Mouse (Mus musculus) T-helper 2 cell (primary cell): ENCODE results near the gene Shkbp1.

Source experiments
- in situ Hi-C: fragments of 300-600 bp; cut with MboI, MseI; formaldehyde crosslinking; loops from one replicate; pipeline ENCODE4 v1.15.1; 2025; ENCODE audit warnings: high pct_unique_total_duplicates

The Shkbp1 gene

DNA sequence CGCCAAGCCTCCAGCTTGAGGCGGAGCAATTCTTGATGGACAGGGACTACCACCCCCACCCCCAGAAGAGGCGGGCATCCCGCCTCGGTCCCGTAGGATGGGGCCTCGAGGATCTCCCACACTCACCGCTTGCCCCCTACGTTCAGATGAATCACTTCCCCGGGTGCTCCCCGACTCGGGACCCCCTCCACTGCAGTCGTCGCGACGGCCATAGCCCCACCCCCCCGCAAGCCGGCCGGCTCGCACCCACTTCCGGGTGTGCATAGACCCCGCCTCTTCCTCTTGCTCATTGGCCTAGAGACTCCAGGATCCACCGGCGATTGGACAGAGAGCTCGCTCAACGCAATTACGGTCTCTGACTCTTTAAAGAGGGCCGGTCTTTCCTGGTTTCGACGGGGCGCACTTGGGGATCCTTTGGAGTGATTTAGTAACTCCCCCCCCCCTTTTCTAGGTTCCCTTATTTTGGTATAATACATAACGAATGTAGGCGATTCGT is at the start of gene Shkbp1:
Gene Shkbp1 (minus strand): TSS at position 275 of the 496 bp plus-strand sequence.
- in situ Hi-C loops, result no loop called here

DNA sequence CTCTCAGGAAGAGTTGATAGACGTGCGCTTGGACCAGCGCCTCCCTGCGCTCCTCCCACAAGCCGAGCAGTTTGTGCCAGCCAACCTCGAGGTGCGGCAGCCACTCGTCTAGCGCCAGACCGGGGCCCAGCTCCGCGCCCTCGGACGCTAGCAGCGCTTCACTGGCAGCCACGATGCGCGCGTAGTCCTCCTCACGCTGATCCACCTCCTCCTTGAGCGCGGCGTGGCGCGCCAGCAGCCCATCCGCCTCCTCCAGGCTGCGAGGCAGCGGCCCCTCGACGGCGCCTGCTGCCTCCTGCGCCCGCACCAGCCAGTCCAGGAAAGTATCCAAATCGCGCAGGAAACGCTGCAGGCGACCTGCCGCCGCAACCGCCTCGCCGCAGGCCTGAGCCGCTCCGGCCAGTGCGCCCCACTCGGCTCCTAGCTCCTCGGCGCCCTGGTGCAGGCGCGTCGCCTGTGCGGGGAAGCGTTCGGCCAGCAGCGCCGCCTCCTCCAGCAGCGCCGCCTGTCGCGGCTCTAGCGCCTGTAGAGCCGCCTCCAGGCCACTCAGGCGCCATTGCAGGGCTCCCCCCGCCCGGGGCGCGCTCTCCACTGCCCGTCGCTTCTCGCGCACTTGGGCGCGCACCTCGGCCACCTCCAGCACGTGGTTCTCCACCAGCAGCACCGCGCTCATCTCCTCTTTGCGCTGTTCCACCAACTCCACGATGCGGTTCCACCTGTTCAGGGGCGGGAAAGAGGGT is 48.6 kb upstream of the Shkbp1 start:
- in situ Hi-C loops, result no loop called here

DNA sequence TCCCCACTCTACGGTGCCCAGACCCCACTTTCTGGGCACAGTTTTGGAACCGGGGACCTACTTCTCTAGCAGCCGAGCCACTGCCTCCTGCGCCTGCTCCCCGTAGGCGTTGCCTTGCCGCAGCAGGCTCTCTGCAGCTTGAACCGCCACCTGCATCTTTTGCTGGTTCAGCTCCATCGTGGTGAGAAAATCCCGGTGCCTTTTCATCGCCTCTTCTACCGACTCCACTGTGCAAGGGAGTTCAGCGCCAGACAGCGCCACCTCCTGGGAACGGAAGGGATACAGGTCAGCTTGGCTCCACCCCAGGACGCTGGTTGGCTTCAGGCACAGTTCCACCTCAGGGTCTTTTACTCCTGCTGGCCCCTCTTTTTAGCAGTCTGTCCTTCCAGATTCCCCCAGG is 46.9 kb upstream of the Shkbp1 start:
- in situ Hi-C loops, result no loop called here

DNA sequence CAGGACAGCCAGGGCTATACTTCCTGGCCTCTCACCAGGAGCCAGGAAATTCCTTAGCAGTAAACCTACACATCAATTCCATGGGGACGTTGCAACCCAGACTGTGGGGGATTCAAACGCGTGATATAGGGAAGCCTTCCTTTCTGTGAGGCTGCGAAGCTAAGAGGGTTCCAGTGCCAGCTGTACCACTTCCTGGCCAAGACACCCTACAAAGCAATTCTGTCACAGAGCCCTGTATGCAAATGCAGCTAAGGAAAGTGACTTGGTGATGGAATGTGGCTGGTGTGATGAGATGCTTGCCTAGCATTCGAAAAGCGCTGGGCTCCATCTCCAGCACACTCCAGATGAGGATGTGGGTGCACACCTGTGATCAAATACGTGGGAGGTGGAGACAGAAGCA is 44.7 kb upstream of the Shkbp1 start:
- in situ Hi-C loops, result no loop called here

DNA sequence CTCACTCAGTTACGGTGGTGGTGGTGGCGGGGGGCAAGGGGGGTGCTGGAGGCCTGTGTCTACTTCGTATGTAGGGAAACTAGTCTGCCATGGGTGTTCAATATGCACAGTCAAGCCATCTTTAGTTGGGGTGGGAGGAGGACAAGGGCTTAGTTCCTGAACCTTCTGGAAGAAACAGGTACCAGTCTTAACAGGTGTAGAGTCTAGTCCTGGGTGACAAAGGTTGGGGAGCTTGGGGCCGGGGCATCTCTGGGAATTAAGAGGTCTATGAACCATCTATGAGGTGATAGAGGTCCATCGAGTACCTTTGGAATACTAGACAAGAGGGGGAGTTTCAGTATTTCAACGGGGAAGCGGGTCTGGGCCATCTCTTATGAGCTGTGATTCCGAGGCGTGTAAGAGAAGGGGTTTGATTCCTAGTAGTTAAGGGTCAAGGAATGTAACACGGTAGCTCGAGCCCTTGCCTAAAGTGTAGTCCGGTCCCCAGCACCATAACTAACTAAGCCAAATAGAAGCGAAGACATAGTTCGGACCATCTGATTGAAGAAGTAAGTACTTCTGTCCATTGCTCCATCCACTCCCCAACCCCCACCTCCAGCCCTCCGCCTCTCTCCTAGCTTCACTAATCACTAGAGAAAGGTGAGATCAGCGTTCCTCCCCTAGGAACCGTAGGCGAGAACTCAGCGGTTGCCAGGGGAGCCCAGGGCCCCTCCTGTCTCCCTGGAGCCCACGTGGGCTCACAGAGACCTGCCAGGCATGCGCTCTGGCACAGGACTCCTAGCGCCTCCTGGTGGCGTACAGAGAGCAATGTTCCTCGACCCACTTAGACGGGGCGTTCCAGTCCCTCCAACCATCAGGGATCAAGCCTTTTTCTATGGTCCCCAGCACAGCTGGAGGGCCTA is 41.5 kb upstream of the Shkbp1 start:
- in situ Hi-C loops, result loop anchor here (10.0 kb wide), 1 partner anchor 62 kb away; the partner anchor contains the start of gene Ltbp4

DNA sequence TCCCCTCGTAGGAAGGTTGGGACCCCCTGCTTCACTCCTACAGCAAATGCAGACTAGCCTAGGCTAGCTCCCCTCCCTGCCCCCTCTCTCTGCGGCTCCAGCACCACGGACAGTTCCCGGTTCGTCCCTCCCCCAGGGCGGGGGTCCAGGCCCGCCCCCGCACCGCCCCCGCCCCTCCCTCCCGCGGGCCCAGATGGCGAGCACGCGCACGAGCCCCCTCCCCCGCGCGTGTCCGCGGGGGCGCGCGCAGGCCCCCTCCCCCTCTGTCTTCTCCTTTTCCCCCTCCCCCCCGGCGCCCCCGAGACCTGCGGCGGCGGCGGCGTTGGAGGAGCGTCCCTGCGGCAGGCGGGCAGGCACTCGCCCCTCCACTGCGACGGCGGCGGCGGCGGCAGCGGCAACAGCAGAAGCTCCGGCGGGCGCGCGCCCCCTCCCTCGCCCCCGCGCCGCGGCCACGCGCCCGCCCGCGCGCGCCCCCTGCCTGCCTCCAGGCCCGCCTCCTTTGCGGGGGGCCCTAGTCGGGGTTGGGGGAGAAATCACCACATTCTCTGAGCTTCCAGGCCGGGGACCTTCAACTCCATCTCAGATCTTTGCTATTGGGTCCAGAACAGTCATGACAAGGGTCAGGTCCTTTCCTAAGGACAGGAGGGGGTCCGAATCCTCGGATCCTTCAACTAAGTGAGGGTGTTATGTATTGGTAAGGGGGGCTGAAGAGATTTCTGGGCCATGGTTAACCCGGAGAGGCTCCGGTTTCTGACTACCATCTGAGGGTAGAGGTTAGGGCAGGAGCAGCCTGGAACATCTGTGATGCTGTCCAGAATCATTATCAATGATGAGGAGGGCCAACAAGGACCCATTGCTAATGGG is 40.6 kb upstream of the Shkbp1 start:
- in situ Hi-C loops, result loop anchor here (10.0 kb wide), 1 partner anchor 62 kb away; the partner anchor contains the start of gene Ltbp4

DNA sequence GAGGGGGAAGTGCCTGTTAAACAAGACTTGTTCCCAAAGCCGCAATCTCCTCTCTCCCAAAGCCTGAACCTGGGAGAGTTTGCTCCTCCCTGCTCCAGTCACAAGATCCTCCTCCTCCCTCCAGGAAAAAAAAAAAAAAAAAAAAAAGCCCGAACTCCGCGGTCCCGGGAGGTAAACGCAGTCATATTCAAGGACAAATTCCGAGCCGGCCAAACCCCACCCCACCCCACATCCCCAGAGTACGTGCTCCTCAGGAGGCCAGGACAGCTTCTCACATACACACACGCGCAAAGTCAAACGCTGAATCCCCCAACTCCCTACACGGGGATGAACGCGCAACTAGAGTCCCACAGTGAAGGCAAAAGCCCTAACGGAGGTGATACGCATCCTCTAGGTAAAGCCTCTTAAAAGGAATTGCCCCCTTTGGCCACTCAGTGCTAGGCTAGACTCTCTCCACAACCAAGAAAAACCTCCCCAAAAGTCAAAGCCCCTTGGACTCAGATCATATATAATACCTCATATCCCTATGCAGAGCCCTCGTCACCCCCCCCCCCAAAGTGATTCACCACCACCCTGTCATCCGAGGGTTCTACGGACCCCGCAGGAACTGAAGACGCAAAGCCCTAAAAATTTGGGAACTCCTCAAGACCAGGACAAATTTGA is 39.8 kb upstream of the Shkbp1 start:
- in situ Hi-C loops, result loop anchor here (10.0 kb wide), 1 partner anchor 61 kb away; the partner anchor contains the start of gene Ltbp4

DNA sequence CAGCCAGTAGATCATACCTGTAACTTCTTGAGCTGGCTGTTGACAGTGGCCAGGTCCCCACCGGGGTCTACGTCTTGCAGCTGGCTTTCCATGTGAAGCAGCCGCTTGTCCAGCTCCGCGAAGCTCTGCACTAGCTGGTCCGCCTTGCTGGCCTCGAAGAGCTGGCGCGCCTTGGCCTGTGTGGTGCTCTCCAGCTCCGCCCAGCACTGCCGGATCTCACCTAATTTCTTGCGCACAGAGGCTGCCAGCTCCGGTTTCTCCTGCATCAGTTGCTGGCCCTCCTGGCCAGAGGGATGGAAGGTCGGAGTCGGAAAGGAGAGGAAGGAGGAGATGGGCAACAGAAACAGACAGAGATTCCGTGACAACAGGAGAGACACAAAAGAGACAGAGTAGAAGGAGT is 35.6 kb upstream of the Shkbp1 start:
- in situ Hi-C loops, result loop anchor here (10.0 kb wide), 1 partner anchor 57 kb away; the partner anchor contains the start of gene Ltbp4

DNA sequence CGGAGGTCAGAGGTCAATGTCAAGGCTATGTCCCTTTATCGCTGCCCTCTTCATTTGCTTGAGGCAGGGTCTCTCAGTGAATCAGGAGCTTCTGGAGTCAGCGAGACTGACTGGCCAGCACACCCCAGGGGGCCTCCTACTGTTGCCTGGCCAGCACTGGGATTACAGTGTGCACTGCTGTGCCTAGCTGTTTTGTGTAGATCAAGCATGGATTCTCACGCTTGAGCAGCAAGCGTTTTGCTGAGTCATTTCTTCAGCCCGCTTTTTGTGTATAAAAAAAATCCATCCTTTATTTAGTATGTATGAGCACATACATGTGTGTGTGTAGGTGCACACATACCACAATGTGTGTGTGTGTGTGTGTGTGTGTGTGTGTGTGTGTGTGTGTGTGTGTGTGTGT is 33.4 kb upstream of the Shkbp1 start:
- in situ Hi-C loops, result no loop called here

DNA sequence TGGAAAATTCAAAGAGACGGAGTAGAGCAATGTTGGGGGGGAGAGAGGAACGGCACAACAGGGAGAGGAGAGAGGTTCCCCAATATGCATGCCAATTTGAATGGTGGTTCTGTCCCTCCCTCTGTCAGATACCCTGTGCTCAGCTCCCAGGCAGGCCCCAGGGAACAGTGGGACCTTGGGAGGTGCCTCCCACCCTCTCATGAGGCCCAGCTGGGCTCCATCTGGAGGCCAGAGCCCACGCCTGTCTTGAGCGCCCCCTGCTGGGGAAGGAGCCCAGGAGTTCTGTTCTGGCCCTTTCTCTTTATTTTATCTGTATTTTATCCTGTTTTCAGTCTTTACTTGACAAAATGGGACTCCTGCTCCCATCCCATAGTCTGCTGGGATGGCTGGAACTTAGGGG is 28.9 kb upstream of the Shkbp1 start:
- in situ Hi-C loops, result no loop called here

DNA sequence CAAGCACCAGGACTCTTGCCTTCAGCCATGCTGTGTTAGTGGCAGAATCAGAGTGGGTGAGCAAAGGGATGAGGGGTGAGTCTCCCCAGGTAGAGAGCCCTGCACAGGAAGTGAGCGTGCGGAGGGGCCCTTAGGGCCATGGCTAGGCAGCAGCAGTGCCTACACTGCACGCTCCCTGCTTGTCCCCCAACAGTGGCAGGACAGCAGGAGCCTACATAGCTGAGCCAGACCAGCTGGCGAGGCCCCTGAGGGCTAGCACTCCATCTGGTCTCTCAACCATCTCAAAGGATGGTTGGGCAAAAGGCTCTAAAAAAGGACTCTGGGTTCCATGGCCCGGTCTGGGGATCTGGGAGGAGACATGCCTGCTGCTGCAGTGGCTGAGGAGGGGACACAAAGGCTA is 28.3 kb upstream of the Shkbp1 start:
- in situ Hi-C loops, result no loop called here

DNA sequence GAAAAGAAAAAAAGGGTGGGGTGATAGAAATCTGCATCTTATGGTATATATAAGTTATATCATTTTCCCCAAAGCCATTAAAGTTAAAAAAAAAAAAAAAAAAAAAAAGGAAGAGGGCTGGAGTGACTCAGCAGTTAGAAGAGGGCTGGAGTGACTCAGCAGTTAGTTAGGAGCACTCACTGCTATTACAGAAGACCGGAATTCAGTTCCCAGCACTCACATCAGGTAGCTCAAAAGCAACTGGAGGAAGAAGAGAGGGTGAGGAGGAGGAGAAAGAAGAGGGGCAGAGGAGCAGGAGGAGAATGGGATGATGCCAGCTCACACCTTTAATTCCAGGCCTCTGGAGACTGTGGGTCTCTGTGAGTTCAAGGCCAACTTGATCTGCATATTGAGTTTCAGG is 27.4 kb upstream of the Shkbp1 start:
- in situ Hi-C loops, result no loop called here

DNA sequence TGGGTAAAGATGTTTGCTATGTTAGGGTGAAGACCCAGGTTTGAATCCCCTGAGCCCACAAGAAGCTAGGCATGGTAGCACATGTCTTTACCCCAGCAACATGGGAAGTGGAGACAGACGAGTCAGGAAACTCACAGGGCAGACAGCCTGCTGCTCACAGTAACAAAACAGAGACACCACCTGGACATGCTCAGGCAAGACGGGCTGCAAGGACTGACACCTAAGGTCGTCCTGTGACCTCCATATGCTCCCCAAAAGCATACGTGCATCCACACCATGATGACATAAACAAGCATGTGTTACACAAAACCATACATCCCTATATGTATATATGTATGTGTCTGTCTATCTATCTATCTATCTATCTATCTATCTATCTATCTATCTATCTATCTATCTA is 25.7 kb upstream of the Shkbp1 start:
- in situ Hi-C loops, result no loop called here

DNA sequence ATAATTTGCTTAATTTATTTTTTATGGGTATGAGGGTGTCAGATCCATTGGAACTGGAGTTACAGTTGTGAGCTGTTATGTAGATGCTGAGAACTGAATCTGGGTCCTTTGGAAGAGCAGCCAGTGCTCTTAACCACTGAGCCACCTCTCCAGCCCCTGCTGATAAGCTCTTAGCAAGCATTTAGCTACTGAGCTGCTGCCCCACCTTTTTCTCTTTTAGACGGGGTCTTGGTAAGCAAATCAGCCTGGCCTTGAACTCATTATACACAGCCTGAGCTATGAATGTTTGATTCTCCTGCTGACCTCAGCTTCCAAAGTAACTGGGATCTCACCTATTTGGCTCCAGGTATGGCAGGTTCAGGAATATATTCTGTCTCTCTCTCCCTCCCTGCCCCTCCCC is 25.2 kb upstream of the Shkbp1 start:
- in situ Hi-C loops, result no loop called here

DNA sequence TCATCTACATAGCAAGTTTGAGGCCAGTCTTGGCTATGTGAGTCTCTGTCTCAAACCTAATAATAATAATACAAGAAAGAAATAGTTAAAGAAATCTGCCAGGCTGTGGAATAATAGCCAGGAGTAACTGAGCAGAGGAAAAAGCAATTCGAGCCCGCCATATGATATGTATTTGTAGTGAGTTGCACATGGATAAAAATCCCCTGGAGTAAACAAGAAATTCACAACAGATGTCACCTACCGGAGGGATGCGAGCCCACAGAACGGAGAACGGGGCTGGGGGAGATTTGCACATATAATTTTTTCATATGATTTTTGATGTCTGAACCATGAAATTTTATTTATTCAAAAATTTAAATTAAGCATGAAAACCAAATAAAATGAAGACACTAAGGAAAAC is 24.0 kb upstream of the Shkbp1 start:
- in situ Hi-C loops, result no loop called here

DNA sequence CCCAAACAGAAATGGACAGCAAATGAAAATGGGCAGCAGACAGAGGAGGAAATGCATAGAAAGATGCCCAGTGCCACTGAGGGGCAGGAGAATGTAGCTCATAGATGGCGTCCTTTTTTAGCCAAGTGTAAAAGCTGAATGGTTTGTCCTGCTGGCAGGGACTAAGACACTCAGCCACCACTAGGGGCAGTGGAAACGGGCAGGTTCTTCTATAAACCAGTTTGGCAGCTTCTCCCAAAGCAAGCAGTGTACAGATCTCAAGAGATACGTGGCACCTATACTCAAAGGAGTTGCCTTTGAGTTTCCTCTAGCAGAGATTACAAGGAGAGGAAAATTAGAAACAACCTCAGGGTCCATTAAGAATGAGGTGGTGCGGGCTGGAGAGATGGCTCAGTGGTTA is 22.6 kb upstream of the Shkbp1 start:
- in situ Hi-C loops, result no loop called here

DNA sequence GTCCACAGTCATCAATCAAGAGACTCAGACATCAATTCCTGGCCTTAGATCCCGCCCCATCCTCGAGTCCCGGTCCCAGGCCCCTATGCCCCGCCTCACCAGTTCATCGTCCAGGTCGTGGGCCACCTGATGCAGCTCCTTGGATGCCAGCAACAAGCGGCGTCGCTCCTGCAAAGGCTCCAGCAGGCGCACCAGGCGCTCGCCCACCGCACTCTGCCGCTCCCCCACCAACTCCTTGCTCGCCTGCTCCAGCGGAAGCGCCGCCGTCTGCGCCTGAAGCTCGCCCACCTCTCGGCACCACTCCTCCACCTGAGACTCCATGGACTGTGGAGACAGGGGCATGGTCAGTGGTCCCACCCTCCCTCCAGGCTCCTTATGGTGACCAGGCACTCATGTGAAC is 19.5 kb upstream of the Shkbp1 start:
- in situ Hi-C loops, result no loop called here

DNA sequence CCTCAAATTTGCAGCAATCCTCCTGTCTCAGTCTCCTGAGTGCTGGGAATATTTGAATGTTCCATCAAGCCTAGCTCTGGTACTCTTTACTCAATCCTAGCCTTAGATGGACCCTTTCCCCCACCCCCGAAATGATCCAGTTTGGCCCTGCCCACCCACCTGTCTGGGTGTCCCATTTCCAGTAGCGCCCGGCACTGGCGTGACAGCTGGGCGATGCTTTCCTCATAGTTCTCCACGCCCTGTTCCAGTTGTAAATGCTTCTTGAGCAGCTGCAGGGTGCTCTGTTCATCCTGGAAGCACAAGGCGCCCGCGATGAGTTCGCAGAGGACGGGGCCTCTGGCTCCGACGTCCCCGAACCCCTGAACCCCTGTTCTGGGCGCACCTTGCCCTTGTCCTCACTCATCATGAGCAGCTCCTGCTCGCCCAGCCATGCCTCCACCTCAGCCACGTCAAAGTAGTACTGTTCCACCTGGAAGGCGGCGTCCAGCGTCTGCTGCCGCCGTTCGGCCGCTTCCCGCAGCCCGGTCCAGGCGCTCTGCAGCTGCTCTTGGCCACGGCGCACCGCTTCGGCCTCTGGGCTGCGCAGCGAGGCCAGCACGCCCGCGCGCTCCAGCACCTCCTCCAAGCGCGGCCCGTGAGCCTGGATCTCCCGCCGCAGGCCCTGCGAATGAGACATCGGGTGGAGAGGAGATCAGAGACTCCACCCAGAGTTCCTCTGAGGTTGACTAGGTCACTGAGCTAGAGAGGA is 16.1 kb upstream of the Shkbp1 start:
- in situ Hi-C loops, result no loop called here

DNA sequence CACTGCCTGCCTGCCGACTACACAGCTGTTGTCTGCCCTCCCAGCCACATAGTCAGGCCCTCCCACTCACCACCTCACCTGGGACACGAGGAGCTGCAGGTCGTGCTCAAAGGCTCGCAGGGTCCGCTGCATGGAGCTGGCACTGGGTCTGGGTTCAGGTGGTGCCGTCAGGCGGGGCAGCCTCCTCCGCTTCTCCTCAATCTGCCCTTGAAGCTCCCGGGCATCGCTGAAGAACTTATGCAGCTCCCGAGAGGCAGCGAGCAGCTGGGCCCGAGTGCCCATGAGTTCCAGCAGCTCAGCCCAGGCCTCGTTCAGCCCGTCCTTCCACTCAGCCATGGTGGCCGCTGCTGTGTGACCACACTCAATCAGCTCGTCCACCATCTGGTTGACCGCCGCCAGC is 13.3 kb upstream of the Shkbp1 start:
- in situ Hi-C loops, result no loop called here

DNA sequence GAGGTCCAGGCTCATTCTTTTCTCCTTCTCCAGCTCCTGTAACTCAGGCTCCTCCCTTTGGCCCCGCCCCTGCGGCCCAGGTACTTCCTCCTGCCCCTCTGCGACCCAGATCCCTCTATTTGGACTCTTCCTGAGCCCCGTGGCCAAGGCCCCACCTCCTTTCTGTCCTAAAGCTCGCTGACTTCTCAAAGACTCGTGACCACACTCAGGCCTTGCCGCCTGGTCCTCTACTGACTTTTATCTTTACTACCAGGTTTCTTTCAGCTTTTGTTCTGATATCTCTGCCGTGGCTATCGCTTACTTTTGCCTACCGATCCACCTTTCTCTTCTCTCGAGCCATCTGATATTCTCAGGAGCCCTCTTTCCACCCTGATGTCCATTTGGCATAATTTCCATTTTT is 12.2 kb upstream of the Shkbp1 start:
- in situ Hi-C loops, result no loop called here
